Mouse (Mus musculus) layer of hippocampus, postnatal 25 days (tissue): ENCODE measurements around the gene Gm13871. TPM values are rescaled to one million over a fixed set of nuclear protein-coding genes. Genes with fewer than 3 reads are reported as not detected.
"Not testable (repeated sequence)": the region's sequence is repeated elsewhere in the genome, so short reads cannot be mapped to it uniquely, and the experiment has no call there.

ENCODE experiments used
- DNase-seq, 2 experiments: peaks; one replicate each; pipeline ENCODE4 v3.0.0; 2022; ENCODE audit warnings: mixed read lengths in 2 of 2, low spot score in 1 of 2; ENCODE audit errors: extremely low spot score in 1 of 2
- total RNA-seq, 2 experiments: library from RNA; stranded (reverse); gene quantifications; 2 replicates each; pipeline ENCODE4 v1.2.3; 2021

Gm13871 gene
- total RNA-seq: not detected

DNA sequence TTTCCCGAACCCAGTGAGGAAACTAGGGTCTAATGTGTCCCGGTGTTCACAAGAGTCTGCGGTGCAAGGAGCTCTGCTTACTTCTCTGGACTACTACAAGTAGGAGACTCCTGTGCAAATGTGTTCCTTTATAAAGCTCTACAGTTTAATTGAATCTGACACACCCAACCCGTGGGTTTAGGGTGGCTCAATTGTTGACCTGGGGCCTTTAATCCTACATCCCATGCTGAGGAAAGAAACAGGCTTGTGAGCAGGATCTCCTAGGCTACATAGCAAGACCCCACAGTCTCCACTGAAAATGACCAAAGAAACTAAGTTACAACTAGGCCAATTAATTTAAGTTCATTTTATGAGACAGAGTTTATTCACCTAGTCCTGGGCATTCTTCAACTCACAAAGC lies at the start of gene Gm13871:
Gene Gm13871 (minus strand): TSS at position 101 of the 400 bp plus-strand sequence.
- DNase-seq: not testable (repeated sequence)

DNA sequence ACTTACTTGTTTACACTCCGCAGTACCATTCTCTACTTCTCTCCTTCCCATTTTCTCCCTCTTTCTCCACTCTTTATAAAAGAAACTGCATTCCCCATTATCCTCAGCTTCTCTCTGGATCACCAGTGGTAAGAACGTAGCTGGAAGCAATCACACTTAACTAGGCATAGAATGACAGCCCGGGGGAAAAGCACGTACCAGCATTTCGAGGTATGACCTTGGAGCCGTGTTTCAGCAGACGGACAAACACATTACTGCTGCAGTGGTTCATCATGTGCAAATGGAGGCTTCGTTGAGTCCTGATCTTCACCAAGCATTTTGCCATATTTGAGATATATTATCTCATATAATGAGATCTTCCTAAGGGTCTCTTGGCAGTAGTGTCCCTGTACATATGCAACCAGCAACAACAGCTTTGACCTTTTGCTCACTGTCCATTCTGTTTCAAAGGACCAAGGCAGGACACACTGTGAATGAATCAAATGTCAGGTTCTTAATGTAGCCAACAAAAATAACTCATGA lies 44.7 kb upstream of the Gm13871 start, which contains the start of gene 2310002L09Rik:
Gene 2310002L09Rik (minus strand): TSS at position 472 of the 522 bp plus-strand sequence.
- no peak for DNase-seq

DNA sequence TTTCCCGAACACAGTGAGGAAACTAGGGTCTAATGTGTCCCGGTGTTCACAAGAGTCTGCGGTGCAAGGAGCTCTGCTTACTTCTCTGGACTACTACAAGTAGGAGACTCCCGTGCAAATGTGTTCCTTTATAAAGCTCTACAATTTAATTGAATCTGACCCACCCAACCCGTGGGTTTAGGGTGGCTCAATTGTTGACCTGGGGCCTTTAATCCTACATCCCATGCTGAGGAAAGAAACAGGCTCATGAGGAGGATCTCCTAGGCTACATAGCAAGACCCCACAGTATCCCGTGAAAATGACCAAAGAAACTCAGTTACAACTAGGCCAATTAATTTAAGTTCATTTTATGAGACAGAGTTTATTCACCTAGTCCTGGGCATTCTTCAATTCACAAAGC lies 14.9 kb upstream of the Gm13871 start, which contains the start of gene Gm11756:
Gene Gm11756 (minus strand): TSS at position 101 of the 400 bp plus-strand sequence.
- DNase-seq: not testable (repeated sequence)

DNA sequence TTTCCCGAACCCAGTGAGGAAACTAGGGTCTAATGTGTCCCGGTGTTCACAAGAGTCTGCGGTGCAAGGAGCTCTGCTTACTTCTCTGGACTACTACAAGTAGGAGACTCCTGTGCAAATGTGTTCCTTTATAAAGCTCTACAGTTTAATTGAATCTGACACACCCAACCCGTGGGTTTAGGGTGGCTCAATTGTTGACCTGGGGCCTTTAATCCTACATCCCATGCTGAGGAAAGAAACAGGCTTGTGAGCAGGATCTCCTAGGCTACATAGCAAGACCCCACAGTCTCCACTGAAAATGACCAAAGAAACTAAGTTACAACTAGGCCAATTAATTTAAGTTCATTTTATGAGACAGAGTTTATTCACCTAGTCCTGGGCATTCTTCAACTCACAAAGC lies 14.7 kb downstream of the Gm13871 start, which contains the start of gene Gm11757:
Gene Gm11757 (minus strand): TSS at position 101 of the 400 bp plus-strand sequence.
- DNase-seq: not testable (repeated sequence)

DNA sequence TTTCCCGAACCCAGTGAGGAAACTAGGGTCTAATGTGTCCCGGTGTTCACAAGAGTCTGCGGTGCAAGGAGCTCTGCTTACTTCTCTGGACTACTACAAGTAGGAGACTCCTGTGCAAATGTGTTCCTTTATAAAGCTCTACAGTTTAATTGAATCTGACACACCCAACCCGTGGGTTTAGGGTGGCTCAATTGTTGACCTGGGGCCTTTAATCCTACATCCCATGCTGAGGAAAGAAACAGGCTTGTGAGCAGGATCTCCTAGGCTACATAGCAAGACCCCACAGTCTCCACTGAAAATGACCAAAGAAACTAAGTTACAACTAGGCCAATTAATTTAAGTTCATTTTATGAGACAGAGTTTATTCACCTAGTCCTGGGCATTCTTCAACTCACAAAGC lies 29.6 kb downstream of the Gm13871 start, which contains the start of gene Gm11758:
Gene Gm11758 (minus strand): TSS at position 101 of the 400 bp plus-strand sequence.
- not testable (repeated sequence) for DNase-seq

Other genes with a start within 250 kb of the Gm13871 start
- not detected for gene Gm11239, start 237.6 kb downstream of the Gm13871 start, total RNA-seq
- not detected for gene Gm428, start 222.4 kb downstream of the Gm13871 start, total RNA-seq
- under 1 TPM; 0.12 to 0.21 TPM for gene Rasef, start 115.0 kb downstream of the Gm13871 start, total RNA-seq
- not detected for gene Gm11758, start 29.7 kb downstream of the Gm13871 start, total RNA-seq
- gene Gm11757, start 14.8 kb downstream of the Gm13871 start, total RNA-seq: not detected
- not detected for gene Gm11756, start 14.8 kb upstream of the Gm13871 start, total RNA-seq
- gene 2310002L09Rik, start 44.9 kb upstream of the Gm13871 start, total RNA-seq: not detected
- 1 to 10 TPM; 3.9 to 5.1 TPM for gene Frmd3, start 107.5 kb upstream of the Gm13871 start, total RNA-seq